Mouse (Mus musculus) adipocyte (in vitro differentiated cells): ENCODE results near the gene Cend1.

Experiments
- DNase-seq: peaks from one replicate; pipeline ENCODE4 v3.0.0-alpha.2; 2016; ENCODE audit warnings: low spot score

The Cend1 gene

DNA sequence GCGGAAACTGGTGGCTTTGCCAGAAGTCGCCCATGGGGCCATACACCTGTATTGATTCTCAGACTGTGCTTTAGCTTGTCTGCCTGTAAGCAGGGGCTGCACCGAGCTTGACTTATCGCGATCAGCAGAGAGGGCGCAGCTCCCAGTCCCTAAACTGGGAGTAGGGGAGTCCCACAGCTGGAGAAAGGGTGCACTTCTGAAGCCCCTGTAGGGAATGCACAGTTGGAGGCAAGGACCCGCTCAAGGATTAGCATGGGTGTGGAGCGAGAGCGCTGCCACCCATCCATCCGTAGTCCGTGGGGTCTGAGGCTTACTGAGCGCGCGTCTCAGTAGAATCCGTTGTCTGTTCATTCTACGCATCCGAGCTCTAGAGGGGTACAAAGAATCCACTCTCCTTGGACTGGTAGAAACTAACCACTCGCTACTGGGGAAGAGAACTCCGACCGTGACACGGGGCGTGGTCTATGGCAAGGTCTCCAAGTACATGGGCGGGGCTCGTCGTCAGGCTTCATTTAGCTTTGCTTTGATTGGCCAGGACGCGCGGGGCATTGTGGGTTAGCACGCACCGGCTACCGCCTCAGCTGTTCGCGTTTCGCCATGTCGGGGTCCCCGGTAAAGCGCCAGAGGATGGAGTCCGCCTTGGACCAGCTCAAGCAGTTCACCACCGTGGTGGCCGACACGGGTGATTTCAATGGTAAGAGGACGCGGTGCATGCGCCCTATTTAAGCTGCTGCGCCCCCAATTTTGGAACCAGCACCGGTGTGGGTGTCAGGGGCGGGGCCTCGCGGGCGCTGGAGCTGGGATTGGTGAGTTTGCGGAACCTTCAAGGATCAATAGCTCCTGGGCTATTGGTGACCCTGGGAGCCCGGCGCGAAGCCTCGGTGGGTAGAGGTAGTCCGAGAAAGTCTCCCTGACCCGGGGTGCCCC lies 37.4 kb downstream of the Cend1 start, which contains the start of gene Taldo1:
Gene Taldo1 (plus strand): TSS at position 575 of the 927 bp plus-strand sequence.
- DNase-seq: peak; percentile 95

DNA sequence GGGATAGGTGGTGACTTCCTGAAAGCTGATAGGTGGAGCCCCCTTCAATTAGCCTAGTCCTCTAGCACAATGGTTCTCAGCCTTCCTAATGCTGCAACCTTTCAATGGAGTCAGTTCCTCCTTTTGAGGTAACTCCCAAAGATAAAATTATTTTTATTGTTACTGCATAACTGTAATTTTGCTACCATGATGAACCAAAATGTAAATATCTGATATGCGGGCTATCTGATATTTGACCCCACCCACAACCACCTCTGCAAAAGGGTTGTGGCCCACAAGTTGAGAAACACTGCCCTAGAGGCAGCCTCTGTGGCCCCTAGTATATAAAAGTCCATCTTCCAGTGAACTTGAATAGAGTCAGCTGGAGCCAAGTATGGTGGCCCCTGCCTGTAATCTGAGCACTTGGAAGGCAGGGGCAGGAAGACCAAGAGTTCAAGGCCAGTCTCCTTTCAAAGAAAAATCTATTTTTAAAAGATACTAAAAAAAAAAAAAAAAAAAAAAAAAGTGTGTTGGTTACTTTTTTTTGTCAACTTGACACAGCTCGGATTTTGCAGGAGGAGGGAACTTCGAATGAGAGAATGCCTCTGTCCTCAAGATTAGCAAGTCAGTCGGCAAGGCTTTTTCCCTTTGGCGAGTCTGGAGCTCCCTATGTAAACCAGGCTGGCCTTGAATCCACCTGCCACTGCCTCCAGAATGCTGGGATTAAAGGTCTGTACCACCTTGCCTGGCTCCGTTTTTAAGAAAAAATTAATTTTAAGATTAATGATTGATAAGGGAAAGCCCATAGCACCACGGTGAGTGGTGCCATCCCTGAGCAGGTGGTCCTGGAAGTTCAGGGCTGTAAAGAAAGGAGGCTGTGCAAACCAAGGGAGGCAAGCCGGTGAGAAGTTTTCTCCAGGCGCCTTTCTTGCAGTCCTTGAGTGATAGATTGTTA lies 38.7 kb downstream of the Cend1 start:
- DNase-seq: no peak

DNA sequence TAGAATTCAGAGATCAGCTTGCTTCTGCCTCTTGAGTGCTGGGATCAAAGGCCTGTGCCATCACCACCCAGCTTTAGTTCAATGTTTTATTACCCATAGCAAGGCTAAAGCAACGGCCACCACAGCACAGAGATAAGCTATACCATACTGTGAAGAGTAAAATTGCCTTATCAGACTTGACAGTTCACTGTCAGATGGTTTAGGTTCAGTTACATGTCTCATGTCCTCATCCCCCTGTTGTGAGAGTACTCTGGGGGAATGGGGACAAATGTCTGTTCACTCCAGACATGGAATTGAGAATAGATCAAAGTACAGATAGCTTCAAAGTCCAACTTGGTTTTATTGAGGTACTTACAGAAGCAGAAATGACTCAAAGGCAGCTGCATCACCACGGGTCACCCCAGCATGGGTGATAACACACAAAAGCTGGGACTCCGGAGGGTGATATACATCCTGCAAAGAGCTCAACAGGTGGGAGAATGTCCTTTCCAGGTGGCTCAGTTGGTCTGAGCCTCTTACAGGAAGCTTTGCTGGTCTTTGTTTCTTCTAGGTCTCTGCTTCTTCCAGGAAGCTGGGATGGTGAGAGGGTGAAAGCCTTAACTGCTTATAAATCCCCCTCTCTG lies 40.7 kb downstream of the Cend1 start:
- DNase-seq: no peak

DNA sequence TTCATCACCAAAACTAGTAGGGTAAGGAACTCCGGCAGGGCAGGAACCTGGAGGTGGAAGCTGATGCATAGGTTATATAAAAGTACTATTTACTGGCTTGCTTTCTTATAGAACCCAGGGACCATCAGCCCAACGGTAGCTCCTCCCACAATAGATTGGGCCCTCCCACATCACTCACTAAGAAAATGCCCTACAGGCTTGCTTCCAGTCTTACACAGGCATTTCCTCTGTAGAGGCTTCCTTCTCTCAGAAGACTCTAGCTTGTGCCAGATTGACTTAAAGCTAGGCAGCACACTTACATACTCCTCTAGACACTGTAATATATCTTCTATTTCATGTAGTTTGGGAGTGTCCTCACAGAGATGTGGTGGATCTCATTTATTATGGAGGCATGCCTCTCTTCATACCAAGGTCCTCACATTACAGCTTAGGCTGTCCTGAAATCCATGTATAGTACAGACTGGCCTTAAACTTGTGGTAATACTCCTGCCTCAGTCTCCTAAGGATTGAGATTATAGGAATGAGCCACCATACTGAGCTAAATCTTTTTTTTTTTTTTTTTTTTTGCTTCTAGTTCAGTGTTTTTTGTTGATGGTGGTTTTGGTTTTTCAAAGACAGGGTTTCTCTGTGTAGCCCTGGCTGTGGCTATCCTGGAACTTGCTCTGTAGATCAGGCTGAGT lies 41.3 kb downstream of the Cend1 start:
- no peak for DNase-seq

DNA sequence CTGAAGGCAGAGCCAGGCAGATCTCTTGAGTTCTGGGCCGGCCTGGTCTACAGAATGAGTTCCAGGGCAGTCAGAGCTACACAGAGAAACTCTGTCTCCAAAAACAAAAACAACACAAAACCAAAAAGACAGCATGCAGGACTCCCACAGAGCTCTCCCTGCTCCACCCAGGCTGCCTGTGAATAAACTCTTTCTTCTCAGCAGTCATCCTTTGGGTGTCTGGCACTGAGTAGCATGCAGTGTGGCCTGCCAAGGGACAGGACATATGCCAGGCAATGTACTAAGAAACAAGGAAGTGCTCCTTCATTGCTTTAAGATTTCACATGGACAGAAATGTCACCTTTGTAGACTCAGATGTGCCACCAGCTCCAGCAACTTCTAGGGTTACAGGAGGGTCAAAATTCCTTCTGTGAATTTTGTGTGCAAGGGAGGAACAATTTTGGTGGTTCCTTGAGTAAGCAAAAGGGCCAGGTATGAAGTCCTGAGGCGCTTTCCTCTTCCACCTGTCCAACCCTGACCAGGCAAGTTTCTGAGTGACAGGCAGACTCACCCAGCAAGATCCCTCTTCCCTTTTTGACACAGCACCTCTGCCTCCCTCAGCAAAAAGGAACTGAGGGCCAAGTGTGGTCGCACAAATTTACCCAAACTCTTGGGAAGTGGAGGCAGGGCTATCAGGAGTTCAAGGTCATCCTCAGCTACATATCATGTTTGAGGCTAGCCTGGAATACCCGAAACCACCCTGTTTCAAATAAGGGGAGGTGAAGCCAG lies 48.0 kb downstream of the Cend1 start:
- DNase-seq: peak; percentile 66

DNA sequence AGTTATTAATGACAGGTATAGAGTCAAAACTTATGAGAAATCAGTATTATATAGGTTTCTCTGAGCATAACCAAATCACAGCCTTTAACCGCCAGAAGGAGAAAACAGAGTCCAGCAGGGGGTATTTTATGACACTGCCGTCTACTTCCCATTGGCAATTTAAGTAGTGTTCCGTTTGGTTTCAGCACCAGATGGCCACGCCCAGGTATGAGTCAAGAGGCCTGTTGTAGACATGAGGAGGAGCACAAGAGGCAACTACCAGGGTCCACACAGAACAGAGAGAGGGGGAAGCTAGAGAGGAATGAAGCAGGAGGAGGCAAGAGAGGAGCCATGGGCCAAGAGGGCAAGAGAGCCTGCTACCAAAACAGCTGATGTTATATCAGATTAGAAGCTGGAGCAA lies 49.7 kb downstream of the Cend1 start:
- no peak for DNase-seq
